Mouse (Mus musculus) heart, embryonic 15.5 days (tissue): Measurements from ENCODE around the gene Trmt5. TPM values are rescaled to one million over a fixed set of nuclear protein-coding genes. Genes with fewer than 3 reads are reported as not detected.

Experiments used
- ATAC-seq: fragments of 200-750 bp; cut with Nextera tagmentation; replicated peaks from 2 replicates; pipeline ENCODE4 v1.8.0; 2017; ENCODE audit warnings: low read depth, moderate TSS enrichment; ENCODE audit not compliant: insufficient number of reproducible peaks, insufficient read depth, low FRiP score
- H3K27ac ChIP-seq: fragments of 300-500 bp; sonication (generic); 2 replicates; pipeline ENCODE4 v1.5.1; 2015; ENCODE audit warnings: mild to moderate bottlenecking, inconsistent platforms
- H3K27me3 ChIP-seq: fragments of 300-500 bp; sonication (generic); 2 replicates; pipeline ENCODE4 v1.6.1; 2015; ENCODE audit warnings: inconsistent platforms
- H3K36me3 ChIP-seq: fragments of 300-500 bp; sonication (generic); 2 replicates; pipeline ENCODE4 v1.6.1; 2015; ENCODE audit warnings: mild to moderate bottlenecking, inconsistent platforms
- H3K4me1 ChIP-seq: fragments of 300-500 bp; sonication (generic); replicated peaks from 2 replicates; pipeline ENCODE4 v1.6.1; 2015; ENCODE audit warnings: inconsistent platforms
- H3K4me2 ChIP-seq: fragments of 300-500 bp; sonication (generic); 2 replicates; pipeline ENCODE4 v1.6.1; 2015; ENCODE audit warnings: inconsistent platforms, mild to moderate bottlenecking, moderate library complexity
- H3K4me3 ChIP-seq: fragments of 300-500 bp; sonication (generic); 2 replicates; pipeline ENCODE4 v1.5.1; 2015; ENCODE audit warnings: mild to moderate bottlenecking, inconsistent platforms
- H3K9ac ChIP-seq: fragments of 300-500 bp; sonication (generic); 2 replicates; pipeline ENCODE4 v1.6.1; 2015; ENCODE audit warnings: mild to moderate bottlenecking, inconsistent platforms
- H3K9me3 ChIP-seq: fragments of 300-500 bp; sonication (generic); replicated peaks from 2 replicates; pipeline ENCODE4 v1.6.1; 2016; ENCODE audit warnings: inconsistent platforms
- WGBS: fragments of 180-500 bp; shearing (Covaris S2); methylation state at CpG from one replicate; pipeline ENCODE4 v1.1.7; 2015; ENCODE audit warnings: mixed read lengths; 5-methylcytosine and 5-hydroxymethylcytosine counted together
- polyA plus RNA-seq: library from polyadenylated mRNA; unstranded; fragments of >200 nt; fragmentation: Nextera tagmentation; extraction: Ambion mirVana; gene quantifications from 2 replicates; pipeline ENCODE4 v1.2.1, GENCODE M21; 2015

The Trmt5 gene
- polyA plus RNA-seq, 1 experiment from 2014 or later: 13.5 TPM

DNA sequence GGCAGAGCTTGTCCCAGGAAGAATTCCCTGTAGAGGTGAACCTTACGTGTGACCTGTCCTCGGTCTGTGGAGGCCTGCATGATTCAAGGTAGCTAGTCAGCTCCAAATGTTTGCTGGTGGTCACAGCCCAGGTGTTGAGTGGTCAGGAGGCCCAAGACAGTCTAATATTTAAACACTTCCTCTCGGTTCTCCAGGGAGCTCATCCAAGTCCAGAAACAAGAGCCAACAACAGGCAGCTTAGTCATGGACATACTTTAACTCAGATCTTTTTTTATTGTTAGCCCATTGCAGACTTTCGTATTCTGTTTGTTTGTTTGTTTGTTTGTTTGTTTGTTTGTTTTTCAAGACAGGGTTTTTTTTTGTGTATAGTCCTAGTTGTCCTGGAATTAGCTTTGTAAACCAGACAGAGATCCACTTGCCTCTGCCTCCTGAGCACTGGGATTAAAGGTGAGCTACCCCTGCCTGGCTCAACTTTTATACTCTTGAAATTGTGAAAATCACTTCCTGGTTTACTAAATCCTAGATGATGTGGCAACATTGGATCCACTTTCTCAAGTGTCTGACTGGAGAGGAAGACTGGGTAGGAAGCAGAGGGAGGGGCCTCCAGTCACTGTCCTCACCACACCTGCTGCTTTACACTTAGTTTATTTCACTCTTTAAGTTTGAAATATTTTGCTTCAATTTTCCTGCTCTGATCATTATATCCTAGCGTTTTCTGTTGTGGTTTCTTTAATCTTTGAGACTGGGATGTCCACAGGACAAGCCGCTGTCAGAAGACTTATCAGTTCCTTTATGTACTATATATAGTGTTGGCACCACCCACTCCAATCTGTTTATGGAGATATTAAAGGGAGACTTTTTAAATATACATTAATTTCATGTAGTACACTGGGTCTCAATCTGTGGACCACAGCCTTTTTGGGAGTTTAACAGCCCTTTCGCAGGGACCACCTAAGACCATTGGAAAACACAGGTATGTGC is 31.5 kb upstream of the Trmt5 start:
- Histone ChIP-seq H3K27me3 (no peaks in the 10 kb centered on the region), H3K4me2 (no peak overlapping the region), H3K4me3 (no peak overlapping the region), H3K27ac (no peak overlapping the region), H3K9ac (no peak overlapping the region), H3K4me1 (no peaks in the 10 kb centered on the region), H3K36me3 (peaks cover 3% of the 10 kb centered on the region; the same call in 1 of the 2 replicates), H3K9me3 (no peaks in the 10 kb centered on the region)
- ATAC-seq: no peak
- 81% methylated on average over 7 of the region's 7 CpGs for WGBS

DNA sequence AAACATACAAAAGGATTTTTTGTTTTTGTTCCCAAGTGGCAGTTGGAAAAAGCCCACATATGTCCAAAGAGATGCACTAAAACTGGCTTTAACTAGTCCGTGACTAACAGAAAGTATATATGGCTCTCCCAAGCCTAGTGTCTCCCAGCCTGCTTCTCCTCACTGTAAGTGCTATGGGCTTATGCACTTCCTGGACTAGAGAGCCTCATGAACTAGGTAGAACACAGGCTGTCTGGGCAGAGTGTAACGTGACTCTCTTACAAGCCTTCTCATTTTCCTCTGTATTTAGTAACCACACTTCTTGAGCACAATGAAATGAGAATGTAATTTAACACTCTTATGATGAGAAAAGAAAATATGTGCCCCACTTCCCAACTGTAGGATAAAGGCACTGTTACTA is 22.2 kb upstream of the Trmt5 start:
- H3K36me3 ChIP-seq: no peaks in the 10 kb centered on the region
- H3K4me1 ChIP-seq: no peaks in the 10 kb centered on the region
- no peak overlapping the region for H3K27ac ChIP-seq
- WGBS: 69% methylated on average over 2 of the region's 2 CpGs
- H3K4me3 ChIP-seq: no peak overlapping the region
- no peak overlapping the region for H3K9ac ChIP-seq
- H3K4me2 ChIP-seq: no peak overlapping the region
- ATAC-seq: no peak
- H3K27me3 ChIP-seq: no peaks in the 10 kb centered on the region
- no peaks in the 10 kb centered on the region for H3K9me3 ChIP-seq

DNA sequence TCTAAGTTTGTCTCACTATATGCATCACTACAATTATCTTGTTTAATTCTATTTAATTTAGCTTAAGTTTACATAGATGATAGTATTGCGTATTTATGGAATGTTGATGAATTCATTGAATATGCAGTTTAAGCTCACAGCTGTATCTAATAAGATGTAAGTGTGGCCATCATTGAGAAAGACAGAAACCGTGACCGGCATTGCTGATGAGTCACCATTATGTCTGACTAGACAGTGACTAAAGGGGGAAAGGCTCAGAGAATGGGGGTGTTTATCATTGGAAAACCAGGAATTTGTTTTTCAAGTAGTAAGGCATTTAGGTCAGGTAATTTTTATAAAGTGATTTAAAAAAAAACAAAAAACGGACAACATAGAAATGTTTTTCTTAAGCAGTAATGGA is 21.2 kb upstream of the Trmt5 start:
- WGBS: 90% methylated on average over 4 of the region's 4 CpGs
- Histone ChIP-seq H3K9ac (no peak overlapping the region), H3K4me2 (no peak overlapping the region), H3K4me1 (no peaks in the 10 kb centered on the region), H3K27ac (no peak overlapping the region), H3K27me3 (no peaks in the 10 kb centered on the region), H3K9me3 (no peaks in the 10 kb centered on the region), H3K4me3 (no peak overlapping the region), H3K36me3 (no peaks in the 10 kb centered on the region)
- no peak for ATAC-seq

DNA sequence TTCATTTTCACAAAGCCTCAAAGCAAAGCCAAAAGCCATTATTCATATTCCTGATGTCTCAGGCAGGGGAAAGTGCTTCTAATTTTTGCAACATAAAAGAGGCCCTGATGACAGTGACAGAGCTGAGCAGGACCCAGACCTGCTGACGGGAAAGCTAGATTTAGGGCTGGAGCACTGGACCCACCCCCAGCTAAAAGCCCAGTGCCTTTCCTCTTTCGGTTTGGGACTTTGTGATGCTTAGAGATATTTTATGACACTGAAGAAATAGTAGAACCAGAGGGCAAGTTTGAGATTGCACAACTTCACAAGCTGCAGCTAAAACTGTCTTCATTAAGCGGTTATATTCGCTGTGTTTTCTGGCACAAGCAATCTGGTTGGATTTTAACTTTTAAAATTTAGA is 18.1 kb upstream of the Trmt5 start:
- 72% methylated on average over 4 of the region's 4 CpGs for WGBS
- Histone ChIP-seq H3K36me3 (no peaks in the 10 kb centered on the region), H3K4me3 (no peak overlapping the region), H3K27me3 (no peaks in the 10 kb centered on the region), H3K9ac (no peak overlapping the region), H3K4me1 (no peaks in the 10 kb centered on the region), H3K9me3 (no peaks in the 10 kb centered on the region), H3K27ac (no peak overlapping the region), H3K4me2 (no peak overlapping the region)
- ATAC-seq: no peak

DNA sequence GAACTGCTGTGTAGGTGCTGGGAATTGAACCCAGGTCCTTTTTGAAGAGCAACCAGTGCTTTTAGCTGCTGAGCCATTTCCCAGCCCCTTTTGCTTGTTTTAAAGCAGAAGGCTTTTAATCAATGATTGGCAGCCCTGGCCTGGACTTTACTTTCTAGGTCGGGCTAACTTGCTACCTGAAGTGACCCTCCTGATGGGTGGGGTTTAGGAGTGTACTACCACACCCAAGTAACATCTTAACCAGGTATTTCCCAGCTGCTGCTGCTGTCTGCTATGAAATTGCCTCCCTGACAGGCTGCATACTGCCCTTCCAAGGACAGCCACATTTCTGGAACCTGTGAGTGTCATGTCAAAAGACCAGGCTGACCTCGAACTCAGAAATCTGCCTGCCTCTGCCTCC is 14.0 kb upstream of the Trmt5 start:
- no peak overlapping the region for H3K27ac ChIP-seq
- 79% methylated on average over 2 of the region's 2 CpGs for WGBS
- no peaks in the 10 kb centered on the region for H3K9me3 ChIP-seq
- H3K27me3 ChIP-seq: no peaks in the 10 kb centered on the region
- H3K4me2 ChIP-seq: no peak overlapping the region
- no peaks in the 10 kb centered on the region for H3K4me1 ChIP-seq
- ATAC-seq: no peak
- H3K9ac ChIP-seq: no peak overlapping the region
- no peaks in the 10 kb centered on the region for H3K36me3 ChIP-seq
- no peak overlapping the region for H3K4me3 ChIP-seq

DNA sequence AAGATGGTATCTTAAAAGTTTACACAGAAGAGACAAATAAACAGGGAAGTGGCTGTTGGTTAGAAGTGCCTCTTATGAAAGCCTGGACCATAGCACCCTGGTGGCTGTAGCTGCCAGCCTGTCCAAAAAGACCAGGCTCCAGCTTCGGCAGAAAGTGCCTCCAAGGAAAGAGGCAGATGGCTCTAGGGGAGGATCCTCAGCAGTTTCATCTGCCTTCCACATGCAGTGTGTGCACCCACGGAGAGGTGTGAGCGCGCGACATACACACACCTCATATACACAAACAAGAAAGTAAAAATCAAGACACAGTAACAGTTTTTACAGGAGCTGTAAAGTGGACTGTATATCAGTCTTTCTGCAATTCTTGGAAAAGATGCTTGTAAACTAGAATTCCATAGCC is 12.1 kb upstream of the Trmt5 start:
- Histone ChIP-seq H3K27me3 (no peaks in the 10 kb centered on the region), H3K9me3 (no peaks in the 10 kb centered on the region), H3K4me2 (no peak overlapping the region), H3K36me3 (no peaks in the 10 kb centered on the region), H3K27ac (no peak overlapping the region), H3K9ac (no peak overlapping the region), H3K4me3 (no peak overlapping the region), H3K4me1 (no peaks in the 10 kb centered on the region)
- WGBS: 94% methylated on average over 5 of the region's 5 CpGs
- no peak for ATAC-seq

DNA sequence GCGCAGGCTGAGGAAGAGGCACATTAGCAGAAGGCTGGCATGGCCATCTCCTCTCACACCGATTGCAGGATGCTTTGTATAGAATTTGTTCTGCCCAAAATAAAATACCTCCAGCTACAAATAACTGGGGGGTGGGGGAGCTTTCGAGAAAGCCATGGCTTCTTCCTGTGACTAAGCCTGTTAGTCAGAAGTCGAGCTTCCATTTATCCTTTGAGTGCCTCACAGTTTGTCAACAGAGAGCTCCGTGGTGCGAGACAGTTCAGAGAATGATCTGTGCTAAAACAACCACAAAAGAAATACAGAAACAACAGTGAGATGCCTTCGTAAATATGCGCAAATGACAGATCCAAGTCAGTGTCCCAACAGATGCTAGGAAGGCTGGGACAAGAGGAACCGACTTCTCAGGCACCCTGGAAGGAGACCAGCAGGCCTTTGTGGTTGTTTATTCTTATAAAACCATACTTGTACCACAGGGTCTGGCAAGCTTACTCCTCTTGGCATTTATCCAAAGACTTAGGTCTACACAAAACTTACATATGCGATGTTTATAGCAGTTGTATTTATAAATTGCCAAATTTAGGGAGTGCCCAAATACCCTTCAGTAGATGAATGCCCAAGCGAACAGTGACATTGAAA is 9.1 kb upstream of the Trmt5 start:
- Histone ChIP-seq H3K4me2 (no peak overlapping the region), H3K36me3 (0 out of 2 replicates have a peak, but pooled peaks cover 7% of the 10 kb centered on the region), H3K27me3 (no peaks in the 10 kb centered on the region), H3K9ac (no peak overlapping the region), H3K4me3 (no peak overlapping the region), H3K9me3 (no peaks in the 10 kb centered on the region), H3K27ac (no peak overlapping the region), H3K4me1 (no peaks in the 10 kb centered on the region)
- ATAC-seq: no peak
- WGBS: 80% methylated on average over 11 of the region's 11 CpGs

DNA sequence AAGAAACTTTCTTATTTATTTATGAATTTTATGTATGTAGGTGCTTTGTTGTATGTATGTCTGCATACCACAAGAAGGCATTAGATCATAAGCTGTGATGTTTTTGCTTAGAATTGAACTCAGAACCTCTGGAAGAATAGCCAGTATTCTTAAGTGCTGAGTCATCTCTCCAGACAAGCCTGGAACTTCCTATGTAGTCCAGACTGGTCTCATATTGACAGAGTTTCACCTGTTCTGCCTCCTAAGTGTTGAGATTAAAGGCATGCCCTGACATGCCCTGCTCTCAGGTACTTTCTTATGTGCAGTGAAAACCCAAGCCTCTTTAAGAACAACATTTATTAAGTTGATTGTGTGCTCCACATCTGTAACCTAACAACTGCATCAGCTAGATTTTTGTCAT is 8.4 kb upstream of the Trmt5 start:
- no peak overlapping the region for H3K4me3 ChIP-seq
- no peaks in the 10 kb centered on the region for H3K9me3 ChIP-seq
- H3K9ac ChIP-seq: no peak overlapping the region
- no peak for ATAC-seq
- no peak overlapping the region for H3K27ac ChIP-seq
- no peak overlapping the region for H3K4me2 ChIP-seq
- H3K36me3 ChIP-seq: 0 out of 2 replicates have a peak, but pooled peaks cover 7% of the 10 kb centered on the region
- H3K27me3 ChIP-seq: no peaks in the 10 kb centered on the region
- no peaks in the 10 kb centered on the region for H3K4me1 ChIP-seq

DNA sequence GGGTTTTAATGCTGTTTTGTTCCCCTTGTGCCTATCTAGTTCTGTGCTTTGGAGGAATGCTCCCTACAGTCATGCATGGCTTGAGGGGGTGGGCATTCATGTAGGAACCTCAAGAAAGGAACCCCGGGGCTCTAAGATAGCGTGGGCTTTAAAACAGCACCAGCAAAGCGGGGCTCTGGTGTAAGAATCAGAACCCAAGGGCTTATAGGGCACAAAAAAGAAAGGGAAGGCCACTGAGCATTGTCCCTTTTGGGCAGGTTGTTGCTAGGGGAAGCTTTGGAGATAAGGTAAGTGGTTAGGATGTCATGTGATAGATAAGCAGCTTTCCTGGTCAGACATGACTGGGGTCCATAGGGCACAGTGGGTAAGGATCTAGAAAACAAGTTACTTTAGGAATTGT is 2.1 kb upstream of the Trmt5 start:
- Histone ChIP-seq H3K4me2 (no peak overlapping the region), H3K4me1 (peaks cover 34% of the 10 kb centered on the region), H3K27ac (no peak overlapping the region), H3K27me3 (no peaks in the 10 kb centered on the region), H3K9ac (no peak overlapping the region), H3K9me3 (no peaks in the 10 kb centered on the region), H3K36me3 (0 out of 2 replicates have a peak, but pooled peaks cover 7% of the 10 kb centered on the region), H3K4me3 (no peak overlapping the region)
- no peak for ATAC-seq
- 76% methylated on average over 3 of the region's 3 CpGs for WGBS

DNA sequence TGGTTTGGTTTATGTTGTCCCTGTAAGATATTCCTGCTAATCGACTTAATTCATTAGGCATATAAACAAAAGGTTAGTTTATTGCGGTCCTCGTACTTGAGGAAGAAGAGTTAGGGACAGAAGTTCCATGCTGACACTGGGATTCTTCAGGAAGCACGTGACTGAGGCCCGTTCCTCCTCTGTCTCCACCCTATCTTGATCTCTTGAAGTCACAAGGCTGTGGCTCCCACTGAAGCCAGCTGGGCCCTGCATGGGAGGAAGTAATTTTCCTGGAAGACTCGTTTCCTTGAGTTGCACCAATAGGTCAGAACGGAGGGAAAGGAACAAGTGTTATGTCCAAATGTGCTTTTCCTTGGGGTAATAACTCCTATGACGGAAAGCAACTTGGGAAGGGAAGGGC is 1.1 kb upstream of the Trmt5 start:
- Histone ChIP-seq H3K9ac (no peak overlapping the region), H3K4me3 (peak overlapping the region; percentile 74)
- 57% methylated on average over 8 of the region's 8 CpGs for WGBS

DNA sequence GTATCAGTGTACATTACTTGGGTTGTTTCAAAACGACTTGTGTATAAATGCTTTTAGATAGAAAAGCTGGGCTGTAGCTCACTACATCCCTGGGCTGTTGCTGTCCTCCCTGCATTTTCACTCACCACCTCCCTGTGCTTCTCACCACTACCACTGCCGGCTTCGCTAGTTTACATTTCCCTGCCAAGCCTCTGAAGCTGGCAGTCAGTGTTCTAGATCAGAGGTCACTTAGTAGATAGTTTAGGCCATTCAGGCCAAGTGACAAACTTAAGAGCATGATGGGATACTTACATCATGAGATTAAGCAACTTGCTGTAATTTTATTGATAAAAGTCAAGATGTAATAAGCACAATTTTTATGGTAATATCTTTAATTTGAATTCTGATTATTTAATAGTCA is 11.6 kb downstream of the Trmt5 start:
- no peak for ATAC-seq
- H3K27ac ChIP-seq: no peak overlapping the region
- WGBS: 83% methylated on average over 3 of the region's 3 CpGs
- H3K4me3 ChIP-seq: no peak overlapping the region
- H3K4me2 ChIP-seq: no peak overlapping the region
- no peaks in the 10 kb centered on the region for H3K9me3 ChIP-seq
- H3K4me1 ChIP-seq: no peaks in the 10 kb centered on the region
- H3K9ac ChIP-seq: no peak overlapping the region
- H3K36me3 ChIP-seq: peaks cover 41% of the 10 kb centered on the region
- H3K27me3 ChIP-seq: no peaks in the 10 kb centered on the region

More for the DNA sequence above, 1.1 kb upstream of the Trmt5 start:
- peak overlapping the region; percentile 77 for H3K4me2 ChIP-seq
- no peak overlapping the region for H3K27ac ChIP-seq
- H3K9me3 ChIP-seq: no peaks in the 10 kb centered on the region
- 0 out of 2 replicates have a peak, but pooled peaks cover 3% of the 10 kb centered on the region for H3K36me3 ChIP-seq
- ATAC-seq: no peak
- H3K27me3 ChIP-seq: no peaks in the 10 kb centered on the region
- peaks cover 34% of the 10 kb centered on the region for H3K4me1 ChIP-seq
